Mouse (Mus musculus) lung, adult 2 months (tissue): Measurements from ENCODE around the gene Cdhr4. TPM values are rescaled to one million over a fixed set of nuclear protein-coding genes. Genes with fewer than 3 reads are reported as not detected.
"Not testable (repeated sequence)": the region's sequence is repeated elsewhere in the genome, so short reads cannot be mapped to it uniquely, and the experiment has no call there.

Source experiments
- DNase-seq: peaks from one replicate; pipeline ENCODE4 v3.0.0; 2022
- H3K4me1 ChIP-seq: fragments of 200-500 bp; 2 replicates; pipeline ENCODE4 v1.6.1; 2011; ENCODE audit warnings: low read length; ENCODE audit not compliant: control insufficient read depth, insufficient read depth
- H3K4me3 ChIP-seq: fragments of 200-500 bp; replicated peaks from 2 replicates; pipeline ENCODE3; 2011; ENCODE audit warnings: low read depth, mild to moderate bottlenecking, control low read depth, low read length; ENCODE audit errors: extremely low read depth
- CTCF ChIP-seq: fragments of 200-500 bp; IDR thresholded peaks from 2 replicates; pipeline ENCODE4 v1.5.1; 2011; ENCODE audit warnings: mild to moderate bottlenecking, low read length, control low read depth; ENCODE audit not compliant: insufficient read depth
- POLR2A ChIP-seq: fragments of 200-500 bp; IDR thresholded peaks from 2 replicates; pipeline ENCODE4 v1.6.1; 2011; ENCODE audit warnings: low read depth, mild to moderate bottlenecking, control low read depth, low read length, borderline replicate concordance; ENCODE audit errors: extremely low read depth
- WGBS: fragments of 180-500 bp; shearing (Covaris S2); methylation state at CpG from one replicate; pipeline ENCODE4 v1.1.7; 2018; 5-methylcytosine and 5-hydroxymethylcytosine counted together
- polyA plus RNA-seq: library from polyadenylated mRNA; depleted of rRNA; stranded (reverse); fragments of >200 nt; gene quantifications from 2 replicates; pipeline ENCODE4 v1.2.3, GENCODE M21; 2012

Gene Cdhr4
- polyA plus RNA-seq, 1 experiment, result 89.2 TPM

DNA sequence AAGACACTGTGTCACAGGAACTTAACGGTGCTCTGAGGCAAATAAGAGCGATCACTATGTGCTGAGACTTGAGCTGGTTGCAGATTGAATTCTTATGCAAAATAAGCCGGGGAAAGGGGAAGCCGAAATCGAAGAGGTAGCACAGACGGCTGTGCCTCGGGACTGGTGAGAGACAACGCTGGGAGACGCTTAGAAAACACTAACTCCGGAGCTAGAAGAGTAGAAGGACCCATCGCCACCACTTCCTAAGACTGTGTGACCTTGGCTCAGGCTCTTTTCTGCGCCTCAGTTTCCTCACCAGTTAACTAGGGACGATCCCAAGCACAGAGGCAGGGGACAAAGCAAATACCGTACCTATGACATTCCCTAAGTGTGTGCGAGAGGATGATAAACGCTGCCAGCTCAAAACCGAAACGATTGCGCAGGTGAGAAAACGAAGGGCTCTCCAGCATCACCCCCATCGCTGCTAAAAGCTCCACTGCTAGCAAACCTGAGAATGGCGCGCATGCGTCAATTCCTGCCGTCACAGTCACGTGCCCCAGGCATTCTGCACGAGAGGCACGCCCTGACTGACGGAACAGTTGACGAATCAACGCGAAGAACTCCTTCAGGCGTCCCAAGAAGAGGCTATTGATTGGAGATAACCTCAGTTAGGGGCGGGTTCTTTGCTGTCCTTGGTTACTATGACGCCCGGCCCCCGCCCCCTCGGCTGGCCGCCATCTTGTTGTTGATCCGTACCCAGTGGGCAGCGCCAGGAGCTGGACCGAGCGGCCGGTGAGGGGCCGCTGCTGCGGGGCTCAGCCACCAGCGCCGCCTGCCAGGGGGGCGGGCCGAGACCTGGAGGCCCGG, 9.8 kb downstream of the Cdhr4 start, which contains the start of gene Ip6k1:
Gene Ip6k1 (plus strand): TSS at position 580 of the 849 bp plus-strand sequence.
- TF ChIP-seq CTCF (no peak), POLR2A (peak; percentile 94; the same call in 1 of the 2 replicates)
- DNase-seq, result peak; percentile 100
- H3K4me1 ChIP-seq, result peaks cover 12% of the 10 kb centered on the region
- peak within 1 kb of the TSS; percentile 90 for H3K4me3 ChIP-seq
- WGBS, result under 1% methylated on average over 51 of the region's 51 CpGs

- no peak for DNase-seq
- peak overlapping the region; percentile 90 for H3K4me3 ChIP-seq
- H3K4me1 ChIP-seq, result peaks cover 12% of the 10 kb centered on the region
- under 1% methylated on average over 49 of the region's 50 CpGs for WGBS
- no peak for TF ChIP-seq POLR2A
- TF ChIP-seq CTCF, result no peak
Measured at GRCm38 (mm10) chr9:108002778-108003530, 10.7 kb downstream of the Cdhr4 start.

GRCm38 (mm10) chr9:108003531-108003890, 11.2 kb downstream of the Cdhr4 start:
- Histone ChIP-seq H3K4me3 (peak overlapping the region; percentile 90), H3K4me1 (peaks cover 12% of the 10 kb centered on the region)
- DNase-seq, result peak; percentile 34
- no peak for TF ChIP-seq POLR2A
- no peak for TF ChIP-seq CTCF
- WGBS, result 15% methylated on average over 8 of the region's 8 CpGs

- WGBS, result 63% methylated on average over 5 of the region's 5 CpGs
- TF ChIP-seq POLR2A (no peak), CTCF (no peak)
- DNase-seq, result no peak
Measured at GRCm38 (mm10) chr9:108008041-108008440, 15.7 kb downstream of the Cdhr4 start.

DNA sequence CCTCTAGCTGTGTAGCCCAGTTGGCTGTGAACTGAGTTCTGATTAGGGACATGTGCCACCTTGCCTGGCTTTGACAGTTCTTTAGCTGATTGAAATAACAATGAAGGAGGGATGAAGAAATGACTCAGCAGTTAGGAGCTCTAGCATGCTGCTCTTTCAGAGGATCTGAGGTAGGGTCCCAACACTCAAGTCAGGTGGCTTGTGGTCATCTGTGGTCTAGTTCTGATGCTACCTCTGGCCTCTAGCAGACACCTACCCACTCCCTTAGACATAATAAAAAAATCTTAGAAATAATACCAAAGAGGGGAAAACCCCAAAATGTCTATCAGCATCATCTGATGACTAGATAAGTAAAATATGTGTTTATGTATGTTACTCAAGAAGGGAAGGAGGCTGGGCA, 18.1 kb downstream of the Cdhr4 start:
- Histone ChIP-seq H3K4me1 (no peaks in the 10 kb centered on the region; the same call in none of the 2 replicates), H3K4me3 (no peak overlapping the region)
- no peak for DNase-seq
- TF ChIP-seq POLR2A (no peak), CTCF (no peak)

More at GRCm38 (mm10) chr9:108008041-108008440, 15.7 kb downstream of the Cdhr4 start:
- Histone ChIP-seq H3K4me3 (no peak overlapping the region), H3K4me1 (peaks cover 8% of the 10 kb centered on the region)

- H3K4me3 ChIP-seq, H3K4me1 ChIP-seq, DNase-seq: not testable (repeated sequence)
- WGBS, result 98% methylated on average over 2 of the region's 2 CpGs
Measured at GRCm38 (mm10) chr9:108013577-108013976, 21.3 kb downstream of the Cdhr4 start.

GRCm38 (mm10) chr9:108017127-108017526, 24.8 kb downstream of the Cdhr4 start:
- Histone ChIP-seq H3K4me3 (no peak overlapping the region), H3K4me1 (peaks cover 7% of the 10 kb centered on the region; the same call in 1 of the 2 replicates)
- TF ChIP-seq POLR2A, result no peak
- TF ChIP-seq CTCF, result no peak
- 68% methylated on average over 3 of the region's 3 CpGs for WGBS
- no peak for DNase-seq

GRCm38 (mm10) chr9:108020741-108021140, 28.4 kb downstream of the Cdhr4 start:
- WGBS, result 69% methylated on average over 1 of the region's 1 CpGs
- no peak for TF ChIP-seq POLR2A
- no peak for TF ChIP-seq CTCF
- peaks cover 7% of the 10 kb centered on the region; the same call in 1 of the 2 replicates for H3K4me1 ChIP-seq
- H3K4me3 ChIP-seq, result no peak overlapping the region
- DNase-seq, result no peak

GRCm38 (mm10) chr9:108023216-108023615, 30.9 kb downstream of the Cdhr4 start:
- no peak for DNase-seq
- WGBS, result 83% methylated on average over 3 of the region's 3 CpGs

GRCm38 (mm10) chr9:108026584-108026983, 34.3 kb downstream of the Cdhr4 start:
- TF ChIP-seq POLR2A, result no peak
- TF ChIP-seq CTCF, result no peak
- Histone ChIP-seq H3K4me1 (no peaks in the 10 kb centered on the region), H3K4me3 (no peak overlapping the region)
- WGBS, result 82% methylated on average over 3 of the region's 3 CpGs
- DNase-seq, result no peak

More at GRCm38 (mm10) chr9:108023216-108023615, 30.9 kb downstream of the Cdhr4 start:
- Histone ChIP-seq H3K4me1 (peaks cover 7% of the 10 kb centered on the region; the same call in 1 of the 2 replicates), H3K4me3 (no peak overlapping the region)
- TF ChIP-seq POLR2A (no peak), CTCF (no peak)
